Mouse (Mus musculus) stomach, embryonic 14.5 days (tissue): Measurements from ENCODE around the gene Myadm. TPM values are rescaled to one million over a fixed set of nuclear protein-coding genes. Genes with fewer than 3 reads are reported as not detected.
"Not testable (repeated sequence)": the region's sequence is repeated elsewhere in the genome, so short reads cannot be mapped to it uniquely, and the experiment has no call there.

Source experiments
- ATAC-seq: fragments of 200-750 bp; cut with Nextera tagmentation; 2 replicates; pipeline ENCODE4 v1.8.0; 2017; ENCODE audit warnings: low read depth, moderate TSS enrichment; ENCODE audit not compliant: insufficient number of reproducible peaks, insufficient read depth, low FRiP score
- H3K27ac ChIP-seq: fragments of 300-500 bp; sonication (generic); 2 replicates; pipeline ENCODE4 v1.5.1; 2014; ENCODE audit warnings: mild to moderate bottlenecking, low read length, moderate library complexity, mixed read lengths
- H3K27me3 ChIP-seq: fragments of 300-500 bp; sonication (generic); 2 replicates; pipeline ENCODE4 v1.6.1; 2014; ENCODE audit warnings: low read length, control low read depth, mixed read lengths; ENCODE audit not compliant: control insufficient read depth, insufficient read depth
- H3K36me3 ChIP-seq: fragments of 300-500 bp; sonication (generic); 2 replicates; pipeline ENCODE4 v1.6.1; 2014; ENCODE audit warnings: mild to moderate bottlenecking, control low read depth, low read length, moderate library complexity, mixed read lengths; ENCODE audit not compliant: control insufficient read depth, insufficient read depth
- H3K4me1 ChIP-seq: fragments of 300-500 bp; sonication (generic); 2 replicates; pipeline ENCODE4 v1.6.1; 2014; ENCODE audit warnings: low read length, control low read depth, mixed read lengths; ENCODE audit not compliant: control insufficient read depth, insufficient read depth
- H3K4me2 ChIP-seq: fragments of 300-500 bp; sonication (generic); replicated peaks from 2 replicates; pipeline ENCODE4 v1.6.1; 2014; ENCODE audit warnings: low read depth, low read length, control low read depth
- H3K4me3 ChIP-seq: fragments of 300-500 bp; sonication (generic); 2 replicates; pipeline ENCODE4 v1.5.1; 2014; ENCODE audit warnings: low read depth, low read length, control low read depth
- H3K9ac ChIP-seq: fragments of 300-500 bp; sonication (generic); replicated peaks from 2 replicates; pipeline ENCODE4 v1.6.1; 2014; ENCODE audit warnings: low read depth, mild to moderate bottlenecking, control low read depth, low read length, moderate library complexity, mixed read lengths
- H3K9me3 ChIP-seq: fragments of 300-500 bp; sonication (generic); 2 replicates; pipeline ENCODE4 v1.6.1; 2016; ENCODE audit warnings: low read depth, low read length, control low read depth; ENCODE audit not compliant: control insufficient read depth
- WGBS: fragments of 180-500 bp; shearing (Covaris S2); extraction: QIAGEN DNeasy Blood & Tissue Kit; methylation state at CpG from one replicate; pipeline ENCODE4 v1.1.7; 2014; 5-methylcytosine and 5-hydroxymethylcytosine counted together
- polyA plus RNA-seq: library from polyadenylated mRNA; unstranded; fragments of >200 nt; fragmentation: Nextera tagmentation; extraction: Ambion mirVana; gene quantifications from 2 replicates; pipeline ENCODE4 v1.2.1, GENCODE M21; 2014

Myadm gene
- polyA plus RNA-seq, 1 experiment from 2014 or later = 204 TPM

DNA sequence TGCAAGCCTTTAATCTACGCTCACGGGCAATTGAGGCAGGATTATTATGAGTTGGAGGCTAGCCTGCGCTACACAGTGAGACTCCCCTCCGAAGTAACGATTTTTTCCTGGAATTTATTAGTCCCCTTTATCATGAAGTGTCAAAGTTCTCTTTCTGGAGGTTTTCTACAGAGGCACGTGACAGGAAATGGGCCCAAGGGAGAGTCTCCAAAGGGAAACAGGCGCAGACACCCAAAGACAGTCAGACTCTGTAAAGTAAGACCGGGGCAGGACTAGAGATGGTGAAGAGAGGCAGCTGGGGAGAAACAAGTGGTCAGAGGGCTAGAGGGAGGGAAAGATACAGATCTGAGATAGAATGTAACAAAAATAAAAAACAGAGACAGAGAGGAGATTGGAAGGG, 21.0 kb upstream of the Myadm start:
- Histone ChIP-seq H3K9me3 (no peaks in the 10 kb centered on the region), H3K9ac (no peak overlapping the region), H3K4me3 (no peak overlapping the region), H3K27me3 (no peaks in the 10 kb centered on the region), H3K27ac (no peak overlapping the region), H3K36me3 (no peaks in the 10 kb centered on the region), H3K4me2 (no peak overlapping the region), H3K4me1 (no peaks in the 10 kb centered on the region)
- ATAC-seq = no peak
- WGBS = 66% methylated on average over 8 of the region's 8 CpGs

DNA sequence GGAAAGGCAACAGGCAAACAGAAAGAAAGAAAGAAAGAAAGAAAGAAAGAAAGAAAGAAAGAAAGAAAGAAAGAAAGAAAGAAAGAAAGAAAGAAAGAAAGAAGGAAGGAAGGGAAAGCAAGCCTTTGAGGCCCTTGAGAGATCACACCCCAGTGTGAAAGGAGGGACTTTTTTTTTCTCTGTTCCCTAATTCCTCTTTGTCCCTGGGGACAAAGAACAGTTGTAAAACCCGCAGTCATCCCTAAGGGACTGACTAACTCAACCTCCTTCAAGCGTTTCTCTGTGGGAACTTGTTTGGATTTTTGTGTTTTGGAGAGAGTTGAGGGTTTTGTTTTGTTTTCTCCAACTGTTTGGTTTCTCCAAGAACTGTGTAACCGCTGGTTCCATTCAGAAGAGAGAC, 20.6 kb upstream of the Myadm start:
- 45% methylated on average over 3 of the region's 3 CpGs for WGBS
- Histone ChIP-seq H3K9me3 (no peaks in the 10 kb centered on the region), H3K4me1 (no peaks in the 10 kb centered on the region), H3K36me3 (no peaks in the 10 kb centered on the region), H3K27me3 (no peaks in the 10 kb centered on the region), H3K9ac (no peak overlapping the region), H3K4me3 (no peak overlapping the region), H3K27ac (no peak overlapping the region), H3K4me2 (no peak overlapping the region)
- no peak for ATAC-seq

DNA sequence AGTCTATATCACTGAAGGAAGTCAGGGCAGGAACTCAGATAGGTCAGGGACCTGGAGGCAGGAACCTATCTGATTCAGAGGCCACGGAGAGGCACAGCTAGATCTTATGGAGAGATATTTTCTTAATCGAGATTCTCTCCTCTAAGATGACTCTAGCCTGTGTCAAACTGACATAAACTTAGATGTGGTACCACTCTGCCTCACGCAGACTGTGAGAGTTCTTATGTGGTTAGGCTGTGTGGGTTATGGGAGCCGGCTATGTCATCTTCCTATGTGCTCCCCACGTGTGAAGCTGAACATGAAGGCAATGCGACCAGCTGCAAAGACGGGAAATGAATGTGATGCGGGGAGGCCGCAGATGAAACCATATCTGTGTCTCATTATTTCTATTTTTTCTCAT, 16.7 kb upstream of the Myadm start:
- H3K4me1 ChIP-seq = no peaks in the 10 kb centered on the region
- no peaks in the 10 kb centered on the region for H3K9me3 ChIP-seq
- H3K4me2 ChIP-seq = no peak overlapping the region
- no peaks in the 10 kb centered on the region for H3K27me3 ChIP-seq
- no peaks in the 10 kb centered on the region for H3K36me3 ChIP-seq
- H3K4me3 ChIP-seq = no peak overlapping the region
- no peak overlapping the region for H3K9ac ChIP-seq
- no peak overlapping the region for H3K27ac ChIP-seq
- ATAC-seq = no peak
- 87% methylated on average over 9 of the region's 9 CpGs for WGBS

DNA sequence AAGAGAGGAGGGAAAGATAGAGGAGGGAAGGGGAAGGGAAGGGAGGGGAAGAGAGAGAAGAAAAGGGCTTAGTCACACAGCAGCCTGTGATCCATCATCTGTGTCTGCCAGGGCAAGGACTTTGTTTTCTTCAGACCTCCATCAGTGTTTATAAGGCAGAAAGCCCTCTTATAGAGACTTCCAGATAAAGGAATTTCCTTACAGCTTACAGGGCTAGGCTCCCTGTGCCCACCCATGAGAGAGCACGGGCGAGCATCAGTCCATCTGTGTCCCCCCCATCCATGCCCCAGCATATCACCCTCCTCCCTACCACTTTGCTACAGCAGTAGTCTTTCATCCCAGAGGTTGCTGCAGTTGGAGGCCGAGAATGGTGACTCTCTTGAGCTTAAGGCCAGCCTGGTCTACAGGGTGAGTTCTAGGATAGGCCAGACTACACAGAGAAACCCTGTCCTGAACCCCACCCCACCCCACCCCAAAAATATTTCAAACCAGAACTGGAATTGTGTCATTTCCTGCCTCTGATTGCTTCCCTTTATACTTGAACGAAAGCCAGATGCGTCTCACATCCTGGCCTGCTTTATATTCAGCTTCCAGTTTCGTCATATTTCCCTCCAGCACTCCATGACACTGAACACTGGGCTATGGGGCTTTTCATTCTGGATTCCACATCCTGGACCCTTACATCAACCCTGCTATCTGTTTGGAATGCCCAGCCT, 13.3 kb upstream of the Myadm start:
- Histone ChIP-seq H3K9me3 (no peaks in the 10 kb centered on the region), H3K4me1 (no peaks in the 10 kb centered on the region), H3K4me3 (no peak overlapping the region), H3K36me3 (no peaks in the 10 kb centered on the region), H3K4me2 (0 out of 2 replicates have a peak overlapping the region, but pooled peaks have one; percentile 2), H3K27ac (peak overlapping the region; percentile 87), H3K27me3 (no peaks in the 10 kb centered on the region), H3K9ac (no peak overlapping the region)
- 38% methylated on average over 6 of the region's 6 CpGs for WGBS
- ATAC-seq = peak; percentile 74

DNA sequence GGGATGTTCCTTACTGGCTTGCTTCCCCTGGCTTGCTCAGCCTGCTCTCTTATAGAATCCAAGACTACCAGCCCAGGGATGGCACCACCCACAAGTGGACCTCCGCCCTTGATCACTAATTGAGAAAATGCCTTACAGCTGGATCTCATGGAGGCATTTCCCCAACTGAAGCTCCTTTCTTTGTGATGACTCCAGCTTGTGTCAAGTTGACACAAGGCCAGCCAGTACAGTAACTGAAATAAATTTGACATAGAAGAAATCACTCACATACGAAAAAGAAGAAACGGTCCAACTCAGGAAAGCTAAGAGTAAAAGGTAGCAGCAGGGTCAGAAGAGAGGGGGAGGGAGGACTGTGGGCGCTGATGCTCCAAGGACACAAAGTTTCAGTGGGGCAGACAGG, 12.1 kb upstream of the Myadm start:
- H3K4me1 ChIP-seq, H3K4me3 ChIP-seq, H3K9me3 ChIP-seq, H3K4me2 ChIP-seq, H3K9ac ChIP-seq, H3K36me3 ChIP-seq, ATAC-seq, H3K27ac ChIP-seq, H3K27me3 ChIP-seq: not testable (repeated sequence)
- 58% methylated on average over 4 of the region's 4 CpGs for WGBS

DNA sequence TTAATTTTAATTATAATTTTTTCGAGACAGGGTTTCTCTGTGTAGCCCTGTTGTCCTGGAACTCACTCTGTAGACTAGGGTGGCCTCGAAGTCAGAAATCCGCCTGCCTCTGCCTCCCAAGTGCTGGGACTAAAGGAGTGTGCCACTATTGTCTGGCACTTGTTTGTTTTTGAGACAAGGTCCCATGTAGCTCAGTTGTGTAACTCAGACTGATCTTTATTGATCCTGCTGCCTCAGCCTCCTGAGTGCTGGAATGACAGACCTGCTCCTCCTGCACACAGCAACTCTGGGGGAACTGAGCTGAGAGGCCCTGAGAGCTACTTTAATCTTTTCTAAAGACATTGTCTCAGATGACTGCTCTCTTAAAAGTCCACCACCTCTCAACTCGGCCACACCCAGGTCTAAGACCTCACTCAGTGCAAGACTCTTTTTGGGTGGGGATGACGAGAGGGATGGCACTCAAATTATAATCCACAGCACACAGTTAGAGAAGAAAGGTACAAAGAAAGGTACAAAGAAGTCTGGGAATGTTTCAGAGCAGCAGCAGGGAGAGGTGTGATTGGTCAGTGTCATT, 8.7 kb upstream of the Myadm start:
- Histone ChIP-seq H3K4me3 (no peak overlapping the region), H3K4me2 (no peak overlapping the region), H3K27ac (no peak overlapping the region), H3K9me3 (no peaks in the 10 kb centered on the region), H3K36me3 (no peaks in the 10 kb centered on the region), H3K27me3 (no peaks in the 10 kb centered on the region), H3K4me1 (no peaks in the 10 kb centered on the region), H3K9ac (no peak overlapping the region)
- 73% methylated on average over 5 of the region's 5 CpGs for WGBS
- ATAC-seq = no peak

DNA sequence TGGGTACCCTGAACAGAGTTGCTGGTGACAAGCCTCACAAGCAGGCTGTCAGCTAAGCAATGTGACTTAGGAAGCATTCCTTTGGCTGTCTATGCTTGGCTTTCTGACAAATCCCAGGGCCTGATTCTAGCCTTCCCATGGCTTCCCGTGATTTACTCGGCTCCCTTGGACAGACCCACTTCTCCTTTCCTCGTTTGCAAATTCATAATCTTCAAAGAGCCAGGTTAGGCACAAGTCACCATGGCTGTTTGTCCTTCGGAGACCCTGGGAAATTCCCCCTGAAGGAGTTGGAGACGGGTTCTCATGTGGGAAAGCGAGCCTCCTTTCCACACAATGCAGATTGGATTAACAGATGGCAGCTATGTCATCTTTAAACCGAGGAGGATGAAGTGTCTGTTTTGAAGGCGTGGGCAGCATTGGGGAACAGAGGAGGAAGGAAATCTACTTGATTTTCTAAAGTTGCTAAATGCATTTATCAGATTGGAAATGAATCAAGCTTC, 8.2 kb upstream of the Myadm start:
- H3K27ac ChIP-seq = no peak overlapping the region
- H3K4me3 ChIP-seq = no peak overlapping the region
- no peak overlapping the region for H3K9ac ChIP-seq
- H3K4me2 ChIP-seq = no peak overlapping the region
- no peak for ATAC-seq
- no peaks in the 10 kb centered on the region for H3K4me1 ChIP-seq
- no peaks in the 10 kb centered on the region for H3K36me3 ChIP-seq
- H3K9me3 ChIP-seq = no peaks in the 10 kb centered on the region
- no peaks in the 10 kb centered on the region for H3K27me3 ChIP-seq
- 33% methylated on average over 8 of the region's 8 CpGs for WGBS

DNA sequence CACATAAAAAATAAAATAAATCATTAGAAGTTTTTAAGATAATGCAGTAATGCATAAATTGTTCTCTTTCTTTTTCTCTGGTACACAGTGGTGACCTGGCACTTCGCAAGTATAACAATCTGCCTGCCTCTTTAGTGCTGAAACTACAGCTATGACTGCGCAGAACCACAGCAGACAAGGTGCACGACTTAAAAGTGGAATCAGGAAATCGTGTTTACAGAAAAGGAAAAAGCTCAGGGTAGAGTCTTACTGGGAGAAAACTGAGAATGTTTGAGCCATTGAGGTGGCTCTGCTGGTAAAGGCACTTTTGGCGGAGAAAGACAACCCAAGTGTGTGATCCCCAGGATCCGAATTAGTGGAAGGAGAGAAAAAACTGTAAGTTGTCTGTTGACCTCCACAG, 7.1 kb upstream of the Myadm start:
- ATAC-seq = no peak
- H3K4me3 ChIP-seq = no peak overlapping the region
- H3K4me1 ChIP-seq = 0 out of 2 replicates have a peak, but pooled peaks cover 3% of the 10 kb centered on the region
- WGBS = 79% methylated on average over 6 of the region's 6 CpGs
- H3K4me2 ChIP-seq = no peak overlapping the region
- no peak overlapping the region for H3K27ac ChIP-seq
- H3K9me3 ChIP-seq = no peaks in the 10 kb centered on the region
- H3K36me3 ChIP-seq = no peaks in the 10 kb centered on the region
- H3K9ac ChIP-seq = no peak overlapping the region
- H3K27me3 ChIP-seq = no peaks in the 10 kb centered on the region
